9 mouse cellular contexts compared by ENCODE assay signal in the genomic region with DNA sequence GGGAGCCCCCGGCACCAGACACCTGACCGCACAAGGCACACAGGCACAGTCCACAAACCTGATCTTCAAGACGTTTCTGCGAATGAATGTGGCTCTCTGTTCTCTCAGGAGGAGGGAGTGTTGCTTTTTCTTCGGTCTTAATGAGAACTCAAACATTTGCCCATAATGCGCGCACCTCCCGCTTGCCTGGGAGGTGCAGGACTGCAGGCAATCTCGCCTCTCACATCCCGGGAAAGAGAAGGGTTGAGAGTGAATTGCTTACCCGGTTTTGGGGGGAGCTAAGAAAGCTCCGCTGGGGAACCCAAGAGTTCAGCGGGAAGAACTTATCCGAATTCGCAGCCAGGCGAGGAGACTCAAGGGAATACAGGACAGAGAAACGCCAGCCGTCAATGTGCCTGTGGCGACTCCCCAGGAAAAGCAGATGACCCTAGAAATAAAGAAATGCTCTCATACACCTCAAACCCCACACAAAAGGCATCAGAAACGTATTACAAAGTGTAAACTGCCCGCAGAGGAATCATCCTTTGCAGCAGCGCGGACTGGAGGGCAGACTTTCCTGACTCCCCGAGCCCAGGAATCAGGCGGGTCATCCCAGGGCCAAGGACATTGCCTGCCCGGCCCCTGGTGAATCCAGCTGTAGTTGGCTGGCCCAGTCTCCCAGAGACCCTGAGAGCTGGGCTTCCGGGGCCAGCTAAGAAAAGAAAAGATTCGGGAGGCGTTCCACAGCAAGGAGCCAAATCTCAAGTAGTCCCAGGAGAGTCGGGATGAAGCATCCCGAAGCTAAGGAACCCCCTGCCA. TPM values are rescaled to one million over a fixed set of nuclear protein-coding genes. Genes with fewer than 3 reads are reported as not detected.
DNase-seq lines count a peak whose midpoint lies in the region; ATAC-seq lines count a peak whose summit lies in the region.
"Had no signal": no experiment of that assay in that cellular context is flagged by ENCODE, and none has a peak within 500 bp of the region (broad histone marks: within the 10 kb centered on the region; RNA-seq: fewer than 3 reads in every experiment).

No protein-coding gene starts in this region.

- H3K27ac ChIP-seq in embryonic facial prominence, embryonic 14.5 days (replicated peaks; ENCODE audit: low read depth, low read length) = no peak overlapping the region
- H3K27ac ChIP-seq in intestine, embryonic 16.5 days (ENCODE audit: low read length) = no peak overlapping the region
- no peak overlapping the region for H3K27ac ChIP-seq in neural tube, embryonic 13.5 days (replicated peaks)

- H3K9ac ChIP-seq in embryonic facial prominence, embryonic 14.5 days (ENCODE audit: low read depth, low read length) = peak overlapping the region; percentile 50
- H3K9ac ChIP-seq in intestine, embryonic 16.5 days (ENCODE audit: low read depth, low read length) = peak overlapping the region; percentile 57
- H3K9ac ChIP-seq in neural tube, embryonic 13.5 days = peak overlapping the region; percentile 70

- peaks cover 3% of the 10 kb centered on the region; the same call in 1 of the 2 replicates for H3K4me1 ChIP-seq in embryonic facial prominence, embryonic 14.5 days (ENCODE audit: control insufficient read depth, insufficient read depth, low read length)
- H3K4me1 ChIP-seq in intestine, embryonic 16.5 days (ENCODE audit: control insufficient read depth, insufficient read depth, low read length) = peaks cover 7% of the 10 kb centered on the region; the same call in 1 of the 2 replicates
- H3K4me1 ChIP-seq in neural tube, embryonic 13.5 days (replicated peaks) = peaks cover 21% of the 10 kb centered on the region

- H3K27me3 ChIP-seq in embryonic facial prominence, embryonic 14.5 days (replicated peaks; ENCODE audit: control insufficient read depth, insufficient read depth, low read length) = peaks cover 49% of the 10 kb centered on the region
- H3K27me3 ChIP-seq in intestine, embryonic 16.5 days (replicated peaks; ENCODE audit: control insufficient read depth, insufficient read depth, low read length) = peaks cover 22% of the 10 kb centered on the region
- peaks cover 44% of the 10 kb centered on the region for H3K27me3 ChIP-seq in neural tube, embryonic 13.5 days

- no peaks in the 10 kb centered on the region for H3K36me3 ChIP-seq in embryonic facial prominence, embryonic 14.5 days (ENCODE audit: control insufficient read depth, insufficient read depth, low read length)
- H3K36me3 ChIP-seq in intestine, embryonic 16.5 days (ENCODE audit: control insufficient read depth, insufficient read depth, low read length) = no peaks in the 10 kb centered on the region
- no peaks in the 10 kb centered on the region for H3K36me3 ChIP-seq in neural tube, embryonic 13.5 days

- peak overlapping the region; percentile 91 for H3K4me2 ChIP-seq in embryonic facial prominence, embryonic 14.5 days (ENCODE audit: low read depth, low read length)
- peak overlapping the region; percentile 89 for H3K4me2 ChIP-seq in intestine, embryonic 16.5 days (ENCODE audit: low read depth, low read length)
- H3K4me2 ChIP-seq in neural tube, embryonic 13.5 days = peak overlapping the region; percentile 97

- peak; percentile 7 for DNase-seq in kidney, postnatal 10 days
- DNase-seq in kidney, postnatal 25 days = no peak
- peak; percentile 17 for DNase-seq in embryonic facial prominence, embryonic 14.5 days (ENCODE audit: low spot score)
- no peak for DNase-seq in cerebellum, postnatal 4 days (ENCODE audit: low spot score in 2 of 2)
- no peak for DNase-seq in spleen, postnatal 14 days (ENCODE audit: low spot score in 2 of 2)
- DNase-seq in cerebellum, adult 8-10 months = no peak

- under 1% methylated on average over 31 of the region's 31 CpGs for WGBS in embryonic facial prominence, embryonic 14.5 days
- WGBS in intestine, embryonic 16.5 days = 5% methylated on average over 31 of the region's 31 CpGs
- WGBS in neural tube, embryonic 13.5 days = 3% methylated on average over 31 of the region's 31 CpGs

- H3K9me3 ChIP-seq in embryonic facial prominence, embryonic 14.5 days (ENCODE audit: control insufficient read depth, low read length) = no peaks in the 10 kb centered on the region
- no peaks in the 10 kb centered on the region for H3K9me3 ChIP-seq in intestine, embryonic 16.5 days (ENCODE audit: control insufficient read depth, low read length)
- H3K9me3 ChIP-seq in neural tube, embryonic 13.5 days = no peaks in the 10 kb centered on the region

- no peak for ATAC-seq in embryonic facial prominence, embryonic 14.5 days (ENCODE audit: low read depth)
- ATAC-seq in intestine, embryonic 16.5 days = peak; percentile 38; the same call in 1 of the 2 replicates
- peak; percentile 74 for ATAC-seq in neural tube, embryonic 13.5 days (ENCODE audit: low read depth)

- peak overlapping the region; percentile 47 for H3K4me3 ChIP-seq in embryonic facial prominence, embryonic 14.5 days (ENCODE audit: low read depth, low read length)
- peak overlapping the region; percentile 57 for H3K4me3 ChIP-seq in intestine, embryonic 16.5 days (ENCODE audit: low read length)
- H3K4me3 ChIP-seq in neural tube, embryonic 13.5 days = peak overlapping the region; percentile 59
- H3K4me3 ChIP-seq: myocyte had no signal

RNA-seq across cellular contexts. Expression of a gene that starts 0.6 kb away (rescaled TPM):
- 0.21 and 0.52 TPM in 2 replicates for polyA plus RNA-seq in embryonic facial prominence, embryonic 14.5 days (2014; fragmentation: Nextera tagmentation; extraction: Ambion mirVana)
- polyA plus RNA-seq in intestine, embryonic 16.5 days (2015; fragmentation: Nextera tagmentation; extraction: Ambion mirVana) = 0.39 and 0.48 TPM in 2 replicates
- 0.63 and 0.95 TPM in 2 replicates for polyA plus RNA-seq in neural tube, embryonic 13.5 days (2015; fragmentation: Nextera tagmentation; extraction: Ambion mirVana)
- polyA plus RNA-seq: myocyte had no signal

Comparison
In these comparisons a context has a peak if more than half of its experiments do, and no peak if none do; other contexts are left out.
1. DNase-seq: peak in kidney, postnatal 10 days (single experiment) and embryonic facial prominence, embryonic 14.5 days (single experiment); none in kidney, postnatal 25 days (0 of 2), cerebellum, postnatal 4 days (0 of 2), spleen, postnatal 14 days (0 of 2) and cerebellum, adult 8-10 months (single experiment).
2. Peak in every context shown above with its lines, with median percentiles within 50 percentile points of each other: H3K4me2 ChIP-seq, H3K4me3 ChIP-seq and H3K9ac ChIP-seq.